Mouse (Mus musculus) bone marrow macrophage, adult 2 months (primary cell): ENCODE results near the gene Ptpre.

Source experiments
- CTCF ChIP-seq: IDR thresholded peaks from 2 replicates; pipeline ENCODE4 v1.5.1; 2012; ENCODE audit warnings: low read depth, mild to moderate bottlenecking, low read length, moderate library complexity
- POLR2A ChIP-seq: IDR thresholded peaks from 2 replicates; pipeline ENCODE4 v1.6.1; 2012; ENCODE audit warnings: mild to moderate bottlenecking, low read depth, low read length, borderline replicate concordance

DNA sequence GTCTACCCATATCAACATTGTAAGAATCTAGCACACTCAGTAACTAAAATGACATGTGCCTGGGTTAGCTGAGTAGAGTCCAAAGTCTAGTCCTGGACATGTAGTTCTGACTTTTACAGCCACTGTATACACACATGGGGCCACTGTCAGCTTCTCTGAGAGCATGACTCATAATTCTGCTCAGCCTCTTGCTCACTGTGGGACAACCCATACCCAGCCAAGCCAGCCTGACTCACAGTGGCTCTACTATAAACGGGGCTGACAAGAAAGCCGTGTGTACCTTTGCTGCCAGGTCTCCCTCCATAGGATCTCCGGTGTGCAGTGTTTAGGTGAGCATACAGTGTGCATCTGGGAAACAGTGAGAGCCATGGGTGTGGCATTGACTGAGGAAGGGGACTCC lies 28.0 kb upstream of the Ptpre start:
- TF ChIP-seq CTCF (no peak), POLR2A (no peak)
